Mouse (Mus musculus): ENCODE results near the gene Mrps35. TPM values are rescaled to one million over a fixed set of nuclear protein-coding genes. Genes with fewer than 3 reads are reported as not detected.

Mrps35 gene
- polyA plus RNA-seq, 1 experiment from 2014 or later = 89.3 TPM

- DNase-seq (ENCODE audit: low spot score) (no peak), ATAC-seq (ENCODE audit: low read depth) (no peak)
- WGBS = 89% methylated on average over 16 of the region's 16 CpGs
- no peak overlapping the region for H3K4me3 ChIP-seq (ENCODE audit: low read depth, low read length)
- no peak overlapping the region for H3K4me2 ChIP-seq (ENCODE audit: low read depth, low read length)
- peaks cover 62% of the 10 kb centered on the region for H3K36me3 ChIP-seq (ENCODE audit: control insufficient read depth, insufficient read depth, low read length)
- no peaks in the 10 kb centered on the region for H3K4me1 ChIP-seq (ENCODE audit: control insufficient read depth, insufficient read depth, low read length)
- no peaks in the 10 kb centered on the region for H3K27me3 ChIP-seq (replicated peaks; ENCODE audit: control insufficient read depth, insufficient read depth, low read length)
- H3K9ac ChIP-seq (ENCODE audit: low read depth, low read length) = no peak overlapping the region
- H3K9me3 ChIP-seq (ENCODE audit: control insufficient read depth, low read length) = no peaks in the 10 kb centered on the region
- H3K27ac ChIP-seq (replicated peaks; ENCODE audit: low read depth, low read length) = no peak overlapping the region
Measured at GRCm38 (mm10) chr6:147022375-147023132, 20.0 kb upstream of the Mrps35 start.

DNA sequence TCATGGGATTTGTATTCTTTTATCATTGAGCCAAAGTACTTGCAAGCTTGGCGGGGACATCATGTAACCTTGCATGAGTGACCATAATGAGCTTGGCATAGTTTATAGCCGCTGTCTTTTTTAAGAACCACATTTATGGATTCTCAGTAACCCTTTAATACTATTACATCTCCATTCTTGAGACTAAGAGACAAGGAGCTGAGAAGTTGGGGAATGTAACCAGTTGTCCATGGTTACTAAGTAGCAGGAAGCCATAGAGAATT is 19.5 kb upstream of the Mrps35 start:
- no peak overlapping the region for H3K9ac ChIP-seq (ENCODE audit: low read depth, low read length)
- DNase-seq (ENCODE audit: low spot score) = no peak
- no peak overlapping the region for H3K4me2 ChIP-seq (ENCODE audit: low read depth, low read length)
- no peak for ATAC-seq (ENCODE audit: low read depth)
- no peaks in the 10 kb centered on the region for H3K27me3 ChIP-seq (replicated peaks; ENCODE audit: control insufficient read depth, insufficient read depth, low read length)
- H3K9me3 ChIP-seq (ENCODE audit: control insufficient read depth, low read length) = no peaks in the 10 kb centered on the region
- no peaks in the 10 kb centered on the region for H3K4me1 ChIP-seq (ENCODE audit: control insufficient read depth, insufficient read depth, low read length)
- H3K27ac ChIP-seq (replicated peaks; ENCODE audit: low read depth, low read length) = no peak overlapping the region
- H3K36me3 ChIP-seq (ENCODE audit: control insufficient read depth, insufficient read depth, low read length) = peaks cover 62% of the 10 kb centered on the region
- WGBS = 94% methylated on average over 2 of the region's 2 CpGs
- no peak overlapping the region for H3K4me3 ChIP-seq (ENCODE audit: low read depth, low read length)

DNA sequence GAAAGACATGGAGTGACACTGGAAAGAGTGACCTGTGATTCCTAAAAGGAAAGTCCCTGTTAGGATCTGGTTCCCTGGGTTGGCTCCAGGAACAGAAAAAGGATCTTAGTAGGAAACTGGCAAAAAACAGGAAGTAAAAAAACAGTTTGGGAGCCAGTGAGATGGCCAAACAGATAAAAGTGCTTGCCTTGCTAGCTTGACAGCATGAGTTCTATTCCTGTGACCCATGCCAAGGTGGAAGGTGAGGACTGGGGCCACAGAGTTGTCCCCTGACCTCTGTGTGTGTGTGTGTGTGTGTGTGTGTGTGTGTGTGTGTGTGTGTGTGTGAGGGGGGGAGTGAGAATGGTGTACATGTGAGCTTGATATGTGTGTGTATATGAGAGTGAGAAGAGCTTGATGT is 19.0 kb upstream of the Mrps35 start:
- H3K36me3 ChIP-seq (ENCODE audit: control insufficient read depth, insufficient read depth, low read length) = peaks cover 63% of the 10 kb centered on the region
- H3K4me1 ChIP-seq (ENCODE audit: control insufficient read depth, insufficient read depth, low read length) = no peaks in the 10 kb centered on the region
- ATAC-seq (ENCODE audit: low read depth) (no peak), DNase-seq (ENCODE audit: low spot score) (no peak)
- no peak overlapping the region for H3K9ac ChIP-seq (ENCODE audit: low read depth, low read length)
- H3K27ac ChIP-seq (replicated peaks; ENCODE audit: low read depth, low read length) = no peak overlapping the region
- H3K4me2 ChIP-seq (ENCODE audit: low read depth, low read length) = no peak overlapping the region
- H3K9me3 ChIP-seq (ENCODE audit: control insufficient read depth, low read length) = no peaks in the 10 kb centered on the region
- H3K27me3 ChIP-seq (replicated peaks; ENCODE audit: control insufficient read depth, insufficient read depth, low read length) = no peaks in the 10 kb centered on the region
- no peak overlapping the region for H3K4me3 ChIP-seq (ENCODE audit: low read depth, low read length)

GRCm38 (mm10) chr6:147024761-147025160 is 17.8 kb upstream of the Mrps35 start:
- no peak for DNase-seq (ENCODE audit: low spot score)
- Histone ChIP-seq H3K9me3 (ENCODE audit: control insufficient read depth, low read length) (no peaks in the 10 kb centered on the region), H3K36me3 (ENCODE audit: control insufficient read depth, insufficient read depth, low read length) (peaks cover 68% of the 10 kb centered on the region), H3K27ac (replicated peaks; ENCODE audit: low read depth, low read length) (no peak overlapping the region), H3K4me1 (ENCODE audit: control insufficient read depth, insufficient read depth, low read length) (no peaks in the 10 kb centered on the region), H3K9ac (ENCODE audit: low read depth, low read length) (no peak overlapping the region), H3K4me3 (ENCODE audit: low read depth, low read length) (no peak overlapping the region), H3K4me2 (ENCODE audit: low read depth, low read length) (no peak overlapping the region), H3K27me3 (replicated peaks; ENCODE audit: control insufficient read depth, insufficient read depth, low read length) (no peaks in the 10 kb centered on the region)
- ATAC-seq (ENCODE audit: low read depth) = no peak
- 88% methylated on average over 3 of the region's 3 CpGs for WGBS

DNA sequence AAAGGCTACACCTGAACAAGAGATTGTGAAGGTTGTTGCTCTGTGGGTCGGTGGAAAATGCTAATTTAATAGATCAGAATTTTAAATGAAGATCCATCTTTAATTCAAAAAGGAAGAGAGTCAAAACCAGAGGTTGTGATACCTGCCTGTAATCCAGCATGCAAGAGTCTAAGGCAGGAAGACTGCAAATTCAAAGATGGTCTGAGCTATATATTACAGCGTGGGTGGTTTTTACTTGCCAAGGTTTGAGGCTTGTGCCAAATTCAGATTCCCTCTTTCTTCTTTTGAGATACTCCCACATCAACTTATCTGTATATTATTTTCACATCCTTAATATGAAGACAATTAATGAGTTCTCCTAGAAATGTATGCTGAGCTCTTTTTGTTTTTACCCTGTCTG is 14.2 kb upstream of the Mrps35 start:
- no peaks in the 10 kb centered on the region for H3K9me3 ChIP-seq (ENCODE audit: control insufficient read depth, low read length)
- H3K27ac ChIP-seq (replicated peaks; ENCODE audit: low read depth, low read length) = no peak overlapping the region
- no peak overlapping the region for H3K4me3 ChIP-seq (ENCODE audit: low read depth, low read length)
- H3K27me3 ChIP-seq (replicated peaks; ENCODE audit: control insufficient read depth, insufficient read depth, low read length) = no peaks in the 10 kb centered on the region
- no peak for DNase-seq (ENCODE audit: low spot score)
- H3K36me3 ChIP-seq (ENCODE audit: control insufficient read depth, insufficient read depth, low read length) = peaks cover 79% of the 10 kb centered on the region
- no peak for ATAC-seq (ENCODE audit: low read depth)
- no peak overlapping the region for H3K4me2 ChIP-seq (ENCODE audit: low read depth, low read length)
- WGBS = 89% methylated on average over 2 of the region's 2 CpGs
- H3K9ac ChIP-seq (ENCODE audit: low read depth, low read length) = no peak overlapping the region
- no peaks in the 10 kb centered on the region for H3K4me1 ChIP-seq (ENCODE audit: control insufficient read depth, insufficient read depth, low read length)

DNA sequence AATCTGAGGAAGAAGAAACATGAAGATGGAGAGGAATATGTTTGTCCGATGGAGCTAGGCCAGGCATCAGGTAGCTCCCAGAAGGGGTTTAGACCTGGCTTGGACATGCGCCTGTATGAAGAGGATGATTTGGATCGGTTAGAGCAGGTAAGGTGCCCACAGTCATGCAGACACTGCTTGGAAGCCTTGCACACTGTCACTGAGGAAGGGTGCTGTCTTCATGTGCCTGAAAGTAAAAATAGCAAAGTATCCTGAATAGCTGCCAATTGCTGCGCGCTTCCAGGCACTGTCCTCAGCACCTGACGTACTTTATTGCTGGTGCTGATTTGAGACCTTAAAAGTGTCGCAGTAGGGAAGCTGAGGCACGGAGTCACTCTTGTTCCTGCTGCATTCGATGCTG is 13.0 kb upstream of the Mrps35 start:
- Histone ChIP-seq H3K4me2 (ENCODE audit: low read depth, low read length) (no peak overlapping the region), H3K36me3 (ENCODE audit: control insufficient read depth, insufficient read depth, low read length) (peaks cover 80% of the 10 kb centered on the region), H3K9ac (ENCODE audit: low read depth, low read length) (no peak overlapping the region), H3K9me3 (ENCODE audit: control insufficient read depth, low read length) (no peaks in the 10 kb centered on the region), H3K27me3 (replicated peaks; ENCODE audit: control insufficient read depth, insufficient read depth, low read length) (no peaks in the 10 kb centered on the region), H3K4me1 (ENCODE audit: control insufficient read depth, insufficient read depth, low read length) (no peaks in the 10 kb centered on the region), H3K4me3 (ENCODE audit: low read depth, low read length) (no peak overlapping the region), H3K27ac (replicated peaks; ENCODE audit: low read depth, low read length) (no peak overlapping the region)
- 91% methylated on average over 9 of the region's 9 CpGs for WGBS
- ATAC-seq (ENCODE audit: low read depth) = no peak
- DNase-seq (ENCODE audit: low spot score) = no peak

DNA sequence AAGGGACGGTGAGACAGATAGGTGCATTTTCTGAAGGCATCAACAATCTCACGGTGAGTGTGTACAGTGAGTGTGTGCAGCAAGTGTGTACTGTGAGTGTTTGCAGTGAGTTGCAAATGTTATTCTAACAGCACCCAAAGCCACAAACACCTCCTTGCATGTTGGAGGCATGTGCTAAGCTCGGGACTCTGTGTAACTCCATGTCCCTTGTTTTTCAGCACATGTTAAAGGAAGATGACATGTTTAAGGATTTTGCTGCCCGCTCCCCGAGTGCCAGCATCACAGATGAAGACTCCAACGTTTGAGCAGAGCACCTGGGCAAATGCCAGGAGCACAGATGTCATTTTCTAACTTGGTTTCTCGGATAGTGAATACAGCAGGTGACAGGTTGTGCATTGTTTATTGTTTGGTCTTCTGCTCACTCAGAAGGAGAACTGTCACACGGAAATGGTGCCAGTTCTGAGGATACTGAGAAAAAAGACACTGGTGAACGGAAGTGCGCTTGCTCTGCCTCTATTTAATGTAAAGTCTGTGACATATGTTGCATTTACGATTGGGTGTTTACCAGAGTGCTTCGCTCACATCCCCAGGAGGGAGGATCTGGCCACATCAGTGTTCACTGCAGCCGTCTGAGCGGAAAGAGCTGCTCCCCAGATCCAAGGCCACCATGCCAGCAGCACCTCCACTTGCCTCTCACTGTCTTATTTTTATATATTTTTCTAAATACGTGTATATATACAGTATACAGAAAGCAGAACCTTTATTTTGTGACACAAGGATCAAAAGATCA is 12.3 kb upstream of the Mrps35 start:
- H3K4me1 ChIP-seq (ENCODE audit: control insufficient read depth, insufficient read depth, low read length) = no peaks in the 10 kb centered on the region
- DNase-seq (ENCODE audit: low spot score) (no peak), ATAC-seq (ENCODE audit: low read depth) (no peak)
- no peaks in the 10 kb centered on the region for H3K27me3 ChIP-seq (replicated peaks; ENCODE audit: control insufficient read depth, insufficient read depth, low read length)
- H3K4me2 ChIP-seq (ENCODE audit: low read depth, low read length) = no peak overlapping the region
- no peak overlapping the region for H3K4me3 ChIP-seq (ENCODE audit: low read depth, low read length)
- H3K36me3 ChIP-seq (ENCODE audit: control insufficient read depth, insufficient read depth, low read length) = peaks cover 73% of the 10 kb centered on the region
- no peaks in the 10 kb centered on the region for H3K9me3 ChIP-seq (ENCODE audit: control insufficient read depth, low read length)
- no peak overlapping the region for H3K27ac ChIP-seq (replicated peaks; ENCODE audit: low read depth, low read length)
- 89% methylated on average over 15 of the region's 15 CpGs for WGBS
- H3K9ac ChIP-seq (ENCODE audit: low read depth, low read length) = no peak overlapping the region

DNA sequence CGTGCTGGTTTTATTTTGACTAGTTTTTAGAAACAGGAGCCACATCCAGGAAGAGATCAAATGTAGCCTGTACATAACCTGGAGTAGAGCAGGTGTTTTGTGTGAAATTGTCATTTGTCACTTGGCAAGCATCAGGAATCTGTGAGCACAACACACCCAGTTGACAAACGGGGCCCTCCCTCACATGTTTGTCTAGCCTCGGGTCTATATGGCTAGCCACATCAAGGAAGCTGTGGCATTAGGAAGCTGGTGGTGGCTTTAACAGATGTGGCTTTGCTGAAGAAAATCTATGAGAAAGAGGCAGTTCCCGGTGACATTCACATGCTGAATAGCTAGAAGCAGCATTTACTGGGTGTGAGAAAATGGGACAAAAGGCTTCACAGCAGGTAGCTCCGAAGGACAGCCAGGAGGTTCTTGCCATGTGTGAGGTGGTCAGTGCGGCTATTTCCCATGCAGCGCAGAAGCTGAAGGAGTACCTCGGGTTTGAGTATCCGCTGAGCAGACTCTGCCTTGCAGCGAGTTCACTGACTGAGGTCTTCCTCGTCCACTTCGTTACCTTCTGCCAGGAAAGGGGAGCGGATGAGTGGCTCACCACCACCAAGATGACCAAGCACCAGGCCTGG is 10.2 kb upstream of the Mrps35 start, which contains the start of gene Rep15:
Rep15 (plus strand) TSS at position 282 of the 623 bp plus-strand sequence.
- DNase-seq (ENCODE audit: low spot score) = no peak

More for the DNA sequence above, 10.2 kb upstream of the Mrps35 start, which contains the start of gene Rep15:
- H3K27ac ChIP-seq (replicated peaks; ENCODE audit: low read depth, low read length) = no peak within 1 kb of the TSS
- H3K27me3 ChIP-seq (replicated peaks; ENCODE audit: control insufficient read depth, insufficient read depth, low read length) = no peaks in the 10 kb centered on the region
- H3K4me3 ChIP-seq (ENCODE audit: low read depth, low read length) = no peak within 1 kb of the TSS
- H3K9ac ChIP-seq (ENCODE audit: low read depth, low read length) = no peak within 1 kb of the TSS
- no peak within 1 kb of the TSS for H3K4me2 ChIP-seq (ENCODE audit: low read depth, low read length)
- no peak for ATAC-seq (ENCODE audit: low read depth)
- no peaks in the 10 kb centered on the region for H3K4me1 ChIP-seq (ENCODE audit: control insufficient read depth, insufficient read depth, low read length)
- WGBS = 60% methylated on average over 13 of the region's 13 CpGs
- peaks cover 52% of the 10 kb centered on the region for H3K36me3 ChIP-seq (ENCODE audit: control insufficient read depth, insufficient read depth, low read length)
- no peaks in the 10 kb centered on the region for H3K9me3 ChIP-seq (ENCODE audit: control insufficient read depth, low read length)
